Mouse (Mus musculus) myocyte (in vitro differentiated cells): ENCODE measurements around the gene Itpr3. TPM values are rescaled to one million over a fixed set of nuclear protein-coding genes. Genes with fewer than 3 reads are reported as not detected.

Source experiments
- H3K27me3 ChIP-seq: one replicate; pipeline ENCODE4 v1.6.1; 2011; ENCODE audit not compliant: control insufficient read depth, insufficient read depth, insufficient read length
- H3K36me3 ChIP-seq: one replicate; pipeline ENCODE4 v1.6.1; 2011; ENCODE audit not compliant: control insufficient read depth, insufficient read depth
- H3K4me2 ChIP-seq: one replicate; pipeline ENCODE4 v1.6.1; 2011; ENCODE audit warnings: low read depth, control low read depth
- H3K4me3 ChIP-seq: one replicate; pipeline ENCODE4 v1.5.1; 2011; ENCODE audit warnings: mild to moderate bottlenecking, control low read depth, moderate library complexity
- H3K79me2 ChIP-seq: one replicate; pipeline ENCODE4 v1.6.1; 2011; ENCODE audit not compliant: control insufficient read depth, insufficient read depth
- H3ac ChIP-seq: one replicate; pipeline ENCODE4 v1.6.1; 2011; ENCODE audit not compliant: control insufficient read depth, insufficient read length
- CEBPB ChIP-seq: IDR thresholded peaks from 2 replicates; pipeline ENCODE4 v1.6.1; 2011; ENCODE audit warnings: mild to moderate bottlenecking, moderate library complexity; ENCODE audit not compliant: poor library complexity, insufficient read depth, severe bottlenecking
- E2F4 ChIP-seq: IDR thresholded peaks from one replicate; pipeline ENCODE4 v1.6.1; 2011; ENCODE audit warnings: mild to moderate bottlenecking, control low read depth, moderate library complexity; ENCODE audit not compliant: insufficient read depth
- MAX ChIP-seq: IDR thresholded peaks from one replicate; pipeline ENCODE4 v1.6.1; 2011; ENCODE audit warnings: low read depth, mild to moderate bottlenecking, control low read depth
- MYOD1 ChIP-seq, 3 experiments: IDR thresholded peaks; one replicate each; pipeline ENCODE4 v1.6.1; 2011; ENCODE audit warnings: control low read depth in 2 of 3, low read depth in 2 of 3, mild to moderate bottlenecking in 2 of 3, moderate library complexity in 1 of 3; ENCODE audit not compliant: insufficient read length in 2 of 3, control insufficient read depth in 1 of 3
- MYOG ChIP-seq, 3 experiments: IDR thresholded peaks; one replicate each; pipeline ENCODE4 v1.6.1; 2011; ENCODE audit warnings: control low read depth in 2 of 3, low read depth in 2 of 3, mild to moderate bottlenecking in 2 of 3; ENCODE audit not compliant: insufficient read length in 2 of 3, control insufficient read depth in 1 of 3, insufficient read depth in 1 of 3
- POLR2A ChIP-seq: IDR thresholded peaks from one replicate; pipeline ENCODE4 v1.6.1; 2011; ENCODE audit warnings: low read depth, mild to moderate bottlenecking, control low read depth, moderate library complexity; ENCODE audit not compliant: insufficient read length
- POLR2AphosphoS2 ChIP-seq: IDR thresholded peaks from one replicate; pipeline ENCODE4 v1.6.1; 2011; ENCODE audit warnings: low read depth, control low read depth; ENCODE audit not compliant: insufficient read length
- REST ChIP-seq: IDR thresholded peaks from one replicate; pipeline ENCODE4 v1.6.1; 2011; ENCODE audit warnings: mild to moderate bottlenecking, control low read depth, moderate library complexity; ENCODE audit not compliant: insufficient read depth, insufficient read length
- SRF ChIP-seq: IDR thresholded peaks from one replicate; pipeline ENCODE4 v1.6.1; 2011; ENCODE audit warnings: low read depth; ENCODE audit not compliant: control insufficient read depth, insufficient read length
- TCF12 ChIP-seq: IDR thresholded peaks from one replicate; pipeline ENCODE4 v1.6.1; 2011; ENCODE audit warnings: mild to moderate bottlenecking, control low read depth; ENCODE audit not compliant: poor library complexity, insufficient read depth, severe bottlenecking
- TCF3 ChIP-seq: IDR thresholded peaks from one replicate; pipeline ENCODE4 v1.6.1; 2011; ENCODE audit warnings: low read depth, control low read depth; ENCODE audit not compliant: insufficient read length
- USF1 ChIP-seq: IDR thresholded peaks from one replicate; pipeline ENCODE4 v1.6.1; 2011; ENCODE audit warnings: low read depth, mild to moderate bottlenecking, control low read depth, moderate library complexity
- polyA plus RNA-seq: library from polyadenylated mRNA; unstranded; fragments of >200 nt; fragmentation: generic; extraction: Trizol; gene quantifications from one replicate; pipeline ENCODE4 v1.2.1, GENCODE M21; 2012; ENCODE audit warnings: missing spikeins

Gene Itpr3
- polyA plus RNA-seq, 1 experiment, result 22.2 TPM

DNA sequence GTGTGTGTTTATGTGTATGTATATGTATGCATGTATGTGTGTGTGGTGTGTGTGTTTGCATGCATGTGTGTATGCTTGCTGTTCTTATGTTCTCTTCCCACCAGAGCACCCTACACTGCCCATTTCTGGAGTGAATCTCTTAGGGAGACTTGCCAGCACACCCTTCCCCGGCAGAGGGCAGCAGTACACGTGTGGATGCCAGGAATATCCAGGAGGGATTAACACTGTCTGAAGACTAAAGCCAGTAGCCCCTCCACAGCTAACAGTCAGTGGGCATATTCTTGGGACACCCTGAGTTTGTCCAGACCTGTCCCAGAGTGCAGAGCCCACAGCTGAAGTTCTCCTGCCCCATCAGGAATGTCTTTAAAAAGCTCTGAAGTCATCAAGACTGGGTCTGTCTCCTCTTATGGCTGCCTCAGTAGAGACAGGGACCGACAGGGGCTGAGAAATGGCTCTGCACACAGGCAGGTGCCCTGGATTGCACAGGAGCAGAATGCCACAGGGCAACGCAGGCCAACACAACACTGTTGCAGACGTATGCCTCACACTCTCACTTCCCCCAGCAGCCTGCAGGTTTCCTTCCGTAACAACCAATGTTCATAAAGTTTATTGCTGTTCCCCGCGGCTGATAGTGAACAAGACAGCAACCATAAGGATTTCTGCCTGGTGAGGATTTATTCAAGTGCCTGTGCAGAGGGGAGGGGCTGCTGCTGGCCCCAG is 108.1 kb downstream of the Itpr3 start:
- Histone ChIP-seq H3K27me3 (no peaks in the 10 kb centered on the region), H3K4me2 (peak overlapping the region; percentile 64), H3ac (no peak overlapping the region), H3K4me3 (peak overlapping the region; percentile 23), H3K79me2 (no peaks in the 10 kb centered on the region), H3K36me3 (no peaks in the 10 kb centered on the region)
- no peak for TF ChIP-seq USF1
- no peak for TF ChIP-seq MYOG (IDR thresholded peaks at IDR 0.05; ENCODE audit: control insufficient read depth in 1 of 3, insufficient read depth in 1 of 3, insufficient read length in 2 of 3, low read depth in 2 of 3)
- TF ChIP-seq REST, result no peak
- no peak for TF ChIP-seq CEBPB
- TF ChIP-seq SRF, result no peak
- TF ChIP-seq TCF3, result no peak
- peak; percentile 5 for TF ChIP-seq POLR2A
- no peak for TF ChIP-seq MAX
- peak in 1 of 3 experiments; percentile 10 for TF ChIP-seq MYOD1 (IDR thresholded peaks at IDR 0.05; ENCODE audit: control insufficient read depth in 1 of 3, insufficient read length in 2 of 3, low read depth in 2 of 3)
- TF ChIP-seq POLR2AphosphoS2, result no peak
- TF ChIP-seq E2F4, result no peak

- Histone ChIP-seq H3K4me2 (peak overlapping the region; percentile 62), H3K27me3 (no peaks in the 10 kb centered on the region), H3ac (no peak overlapping the region), H3K4me3 (peak overlapping the region; percentile 23), H3K79me2 (no peaks in the 10 kb centered on the region), H3K36me3 (no peaks in the 10 kb centered on the region)
- TF ChIP-seq USF1, result no peak
These were observed 109.8 kb downstream of the Itpr3 start for GRCm38 (mm10) chr17:27166901-27167300.

DNA sequence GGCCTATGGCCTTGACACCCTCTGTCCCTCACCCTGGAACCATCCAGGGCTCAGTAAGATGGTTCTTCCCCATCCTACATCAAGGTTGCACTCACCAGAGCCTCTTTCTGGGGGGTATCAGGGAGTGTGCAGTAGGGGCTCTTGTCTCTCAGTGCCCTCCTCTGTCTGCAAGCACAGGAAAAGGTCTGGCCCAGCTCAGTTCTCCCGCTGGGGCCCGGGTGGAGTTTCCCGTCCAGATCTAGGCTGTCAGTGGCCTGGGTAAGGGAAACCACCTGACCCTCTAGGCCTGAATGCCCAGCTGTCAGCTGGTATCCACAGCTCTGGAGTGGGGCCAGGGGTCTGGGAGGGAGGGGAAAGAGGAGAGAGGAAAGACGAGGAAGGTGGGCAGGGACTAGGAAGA is 110.4 kb downstream of the Itpr3 start, which contains the start of gene Ip6k3:
Gene Ip6k3 (minus strand): TSS at position 251 of the 400 bp plus-strand sequence.
- Histone ChIP-seq H3K27me3 (no peaks in the 10 kb centered on the region), H3K36me3 (no peaks in the 10 kb centered on the region), H3K4me3 (peak within 1 kb of the TSS; percentile 23), H3ac (no peak within 1 kb of the TSS), H3K4me2 (peak within 1 kb of the TSS; percentile 62), H3K79me2 (no peaks in the 10 kb centered on the region)
- TF ChIP-seq MYOD1 (IDR thresholded peaks at IDR 0.05; ENCODE audit: control insufficient read depth in 1 of 3, insufficient read length in 2 of 3, low read depth in 2 of 3), result peak; percentile 12 to 83 (median 75)
- no peak for TF ChIP-seq MAX
- no peak for TF ChIP-seq POLR2A
- no peak for TF ChIP-seq CEBPB
- TF ChIP-seq TCF12, result peak; percentile 21
- no peak for TF ChIP-seq REST
- peak; percentile 5 for TF ChIP-seq TCF3
- TF ChIP-seq POLR2AphosphoS2, result no peak
- TF ChIP-seq MYOG (IDR thresholded peaks at IDR 0.05; ENCODE audit: control insufficient read depth in 1 of 3, insufficient read depth in 1 of 3, insufficient read length in 2 of 3, low read depth in 2 of 3), result peak in 1 of 3 experiments; percentile 89
- TF ChIP-seq SRF, result no peak
- no peak for TF ChIP-seq E2F4
- peak; percentile 12 for TF ChIP-seq USF1

GRCm38 (mm10) chr17:27168569-27168968 is 111.5 kb downstream of the Itpr3 start:
- Histone ChIP-seq H3K4me3 (no peak overlapping the region), H3K4me2 (no peak overlapping the region), H3K36me3 (no peaks in the 10 kb centered on the region), H3K27me3 (no peaks in the 10 kb centered on the region), H3K79me2 (no peaks in the 10 kb centered on the region), H3ac (no peak overlapping the region)
- TF ChIP-seq TCF12 (no peak), MYOD1 (IDR thresholded peaks at IDR 0.05; ENCODE audit: control insufficient read depth in 1 of 3, insufficient read length in 2 of 3, low read depth in 2 of 3) (no peak), CEBPB (no peak), E2F4 (no peak), POLR2A (no peak), MAX (no peak), POLR2AphosphoS2 (no peak), USF1 (no peak), TCF3 (no peak), SRF (no peak), MYOG (IDR thresholded peaks at IDR 0.05; ENCODE audit: control insufficient read depth in 1 of 3, insufficient read depth in 1 of 3, insufficient read length in 2 of 3, low read depth in 2 of 3) (no peak)

DNA sequence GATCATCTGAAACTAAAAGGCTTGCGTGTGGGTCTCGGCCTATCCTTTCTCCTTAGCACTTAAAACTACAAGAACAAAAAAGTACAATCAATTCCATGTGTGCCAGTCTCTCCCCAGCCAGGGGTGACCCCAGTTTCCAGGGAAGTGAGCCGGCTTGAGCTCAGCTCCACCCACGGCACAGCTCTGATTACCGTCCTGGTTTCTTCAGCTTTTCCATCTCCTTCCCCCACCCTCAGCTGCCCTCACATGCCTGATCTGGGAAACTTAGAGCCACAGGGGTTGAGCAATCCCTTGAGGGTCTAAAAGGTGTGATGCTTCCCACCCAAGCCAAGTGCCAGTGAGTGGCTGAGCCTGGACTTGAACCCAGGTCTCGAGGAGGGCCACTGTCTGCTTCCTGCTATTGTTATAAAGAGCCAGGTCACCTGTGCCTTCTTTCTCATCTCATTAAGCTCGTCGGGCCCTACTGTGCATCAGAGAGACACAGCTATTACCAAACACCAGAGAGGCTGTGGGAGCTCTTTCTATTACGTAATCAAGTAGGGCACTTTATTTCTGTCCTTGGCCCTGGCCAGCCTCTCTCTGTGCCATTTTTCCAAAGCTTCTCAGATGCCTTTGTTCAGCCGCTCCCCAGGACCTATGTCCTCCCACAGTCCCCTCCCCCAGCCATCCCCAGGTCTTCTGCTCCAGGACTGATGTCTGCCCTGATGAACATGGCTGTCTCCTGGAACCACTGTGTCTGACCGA is 113.0 kb downstream of the Itpr3 start:
- no peak overlapping the region for H3K4me3 ChIP-seq
- H3K79me2 ChIP-seq, result no peaks in the 10 kb centered on the region
- H3ac ChIP-seq, result no peak overlapping the region
- TF ChIP-seq USF1, result no peak
- TF ChIP-seq POLR2AphosphoS2, result no peak
- no peaks in the 10 kb centered on the region for H3K27me3 ChIP-seq
- H3K36me3 ChIP-seq, result no peaks in the 10 kb centered on the region
- H3K4me2 ChIP-seq, result no peak overlapping the region
